In the genomic region with DNA sequence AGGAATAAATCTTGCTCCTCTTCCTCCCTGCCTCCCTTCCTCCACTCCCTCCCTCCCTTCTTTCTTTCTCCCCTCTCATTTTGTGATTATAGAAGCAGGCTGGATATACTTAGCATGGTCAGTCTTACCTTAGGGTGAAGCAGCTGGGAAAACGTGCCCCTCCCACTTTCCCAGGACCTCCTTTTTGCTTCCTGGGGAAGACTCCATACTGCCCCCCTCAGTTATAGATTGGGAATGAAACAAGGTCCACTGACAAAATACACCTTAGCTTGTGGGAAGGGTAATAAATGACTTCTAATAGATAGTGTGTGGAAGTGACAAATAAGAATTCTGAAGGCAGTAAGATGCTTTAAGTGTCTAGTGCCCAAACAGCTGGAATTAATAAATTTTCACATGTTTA, we compare ENCODE assay signal across 14 mouse cellular contexts. TPM values are rescaled to one million over a fixed set of nuclear protein-coding genes. Genes with fewer than 3 reads are reported as not detected.
A peak's percentile ranks its signal among the peaks of the same experiment; 100 is the strongest.
DNase-seq lines count a peak whose midpoint lies in the region; ATAC-seq and TF ChIP-seq lines count a peak whose summit lies in the region.
"Had no signal": no experiment of that assay in that cellular context is flagged by ENCODE, and none has a peak within 500 bp of the region (broad histone marks: within the 10 kb centered on the region; RNA-seq: fewer than 3 reads in every experiment).

No protein-coding gene starts in this region.

- 0 out of 2 replicates have a peak, but pooled peaks have one; percentile 34 for ATAC-seq in hindbrain, postnatal 0 days
- ATAC-seq in hindbrain, embryonic 16.5 days, result no peak
- ATAC-seq in neural tube, embryonic 11.5 days (ENCODE audit: insufficient read depth, low FRiP score, low TSS enrichment), result no peak
- no peak for ATAC-seq in neural tube, embryonic 15.5 days (ENCODE audit: low FRiP score)
- no peak for ATAC-seq in stomach, postnatal 0 days (ENCODE audit: low FRiP score, low TSS enrichment)

- H3K9ac ChIP-seq in hindbrain, postnatal 0 days (replicated peaks; ENCODE audit: low read length), result no peak overlapping the region
- no peak overlapping the region for H3K9ac ChIP-seq in hindbrain, embryonic 16.5 days (ENCODE audit: low read depth, low read length)
- no peak overlapping the region for H3K9ac ChIP-seq in neural tube, embryonic 11.5 days (ENCODE audit: low read length)
- H3K9ac ChIP-seq in neural tube, embryonic 15.5 days (replicated peaks), result no peak overlapping the region
- no peak overlapping the region for H3K9ac ChIP-seq in stomach, postnatal 0 days (ENCODE audit: low read length)
- H3K9ac ChIP-seq: hindbrain, embryonic 13.5 days; neural tube, embryonic 13.5 days had no signal

- H3K36me3 ChIP-seq in hindbrain, postnatal 0 days (ENCODE audit: insufficient read depth, low read length), result no peaks in the 10 kb centered on the region
- no peaks in the 10 kb centered on the region for H3K36me3 ChIP-seq in hindbrain, embryonic 16.5 days (ENCODE audit: control insufficient read depth, insufficient read depth, low read length)
- H3K36me3 ChIP-seq in neural tube, embryonic 11.5 days (ENCODE audit: control insufficient read depth, insufficient read depth, low read length), result no peaks in the 10 kb centered on the region
- no peaks in the 10 kb centered on the region for H3K36me3 ChIP-seq in neural tube, embryonic 15.5 days
- H3K36me3 ChIP-seq in stomach, postnatal 0 days (ENCODE audit: control insufficient read depth, insufficient read depth, low read length), result no peaks in the 10 kb centered on the region
- H3K36me3 ChIP-seq: hindbrain, embryonic 13.5 days; neural tube, embryonic 13.5 days had no signal

- WGBS in hindbrain, postnatal 0 days, result 6% methylated on average over 1 of the region's 1 CpGs
- WGBS in hindbrain, embryonic 16.5 days, result 22% methylated on average over 1 of the region's 1 CpGs
- WGBS in neural tube, embryonic 11.5 days, result 24% methylated on average over 1 of the region's 1 CpGs
- 19% methylated on average over 1 of the region's 1 CpGs for WGBS in neural tube, embryonic 15.5 days
- WGBS in stomach, postnatal 0 days, result 18% methylated on average over 1 of the region's 1 CpGs

- no peaks in the 10 kb centered on the region for H3K27me3 ChIP-seq in hindbrain, postnatal 0 days (ENCODE audit: insufficient read depth, low read length)
- H3K27me3 ChIP-seq in hindbrain, embryonic 16.5 days (replicated peaks; ENCODE audit: control insufficient read depth, insufficient read depth, low read length), result no peaks in the 10 kb centered on the region
- no peaks in the 10 kb centered on the region for H3K27me3 ChIP-seq in neural tube, embryonic 11.5 days (ENCODE audit: control insufficient read depth, insufficient read depth, low read length)
- H3K27me3 ChIP-seq in neural tube, embryonic 15.5 days (replicated peaks), result no peaks in the 10 kb centered on the region
- H3K27me3 ChIP-seq in stomach, postnatal 0 days (ENCODE audit: control insufficient read depth, insufficient read depth, low read length), result no peaks in the 10 kb centered on the region
- H3K27me3 ChIP-seq: hindbrain, embryonic 13.5 days; neural tube, embryonic 13.5 days had no signal

- no peak for TF ChIP-seq EP300 in stomach, postnatal 0 days (optimal IDR thresholded peaks at IDR 0.05)

- TF ChIP-seq CTCF in hindbrain, postnatal 0 days (IDR thresholded peaks at IDR 0.05; ENCODE audit: low read depth), result peak; percentile 31; the same call in 1 of the 2 replicates
- TF ChIP-seq CTCF in stomach, postnatal 0 days (IDR thresholded peaks at IDR 0.05; ENCODE audit: low read depth), result peak; percentile 62

- DNase-seq in hindbrain, postnatal 0 days (ENCODE audit: low spot score), result no peak
- DNase-seq in neural tube, embryonic 11.5 days (ENCODE audit: low spot score), result peak; percentile 20
- DNase-seq in embryo, embryonic 11 days, result peak; percentile 40
- peak; percentile 23 for DNase-seq in stomach, postnatal 0 days (ENCODE audit: low spot score)
- DNase-seq in natural killer cell, adult 2 months (ENCODE audit: low spot score in 2 of 2), result no peak
- DNase-seq in frontal cortex, postnatal 10 days (ENCODE audit: low spot score in 2 of 2), result no peak
- DNase-seq: cerebellum, adult 18-20 months; gastrocnemius, postnatal 25 days; layer of hippocampus, postnatal 36 days had no signal

- H3K4me3 ChIP-seq in hindbrain, postnatal 0 days (ENCODE audit: low read length), result no peak overlapping the region
- no peak overlapping the region for H3K4me3 ChIP-seq in hindbrain, embryonic 16.5 days (ENCODE audit: low read length)
- H3K4me3 ChIP-seq in neural tube, embryonic 11.5 days (ENCODE audit: low read depth, low read length), result no peak overlapping the region
- no peak overlapping the region for H3K4me3 ChIP-seq in neural tube, embryonic 15.5 days (replicated peaks)
- no peak overlapping the region for H3K4me3 ChIP-seq in stomach, postnatal 0 days (ENCODE audit: low read depth, low read length)
- H3K4me3 ChIP-seq: erythroblast, embryonic 14.5 days; hindbrain, embryonic 13.5 days; neural tube, embryonic 13.5 days had no signal

- H3K4me2 ChIP-seq in hindbrain, postnatal 0 days (ENCODE audit: low read depth, low read length), result no peak overlapping the region
- H3K4me2 ChIP-seq in hindbrain, embryonic 16.5 days (ENCODE audit: low read length), result no peak overlapping the region
- H3K4me2 ChIP-seq in neural tube, embryonic 11.5 days (ENCODE audit: low read depth), result no peak overlapping the region
- H3K4me2 ChIP-seq in neural tube, embryonic 15.5 days, result no peak overlapping the region
- H3K4me2 ChIP-seq in stomach, postnatal 0 days (replicated peaks; ENCODE audit: low read depth), result no peak overlapping the region
- H3K4me2 ChIP-seq: hindbrain, embryonic 13.5 days; neural tube, embryonic 13.5 days had no signal

- H3K4me1 ChIP-seq in hindbrain, postnatal 0 days (ENCODE audit: insufficient read depth, low read length), result no peaks in the 10 kb centered on the region
- no peaks in the 10 kb centered on the region for H3K4me1 ChIP-seq in hindbrain, embryonic 16.5 days (ENCODE audit: control insufficient read depth, insufficient read depth, low read depth, low read length)
- H3K4me1 ChIP-seq in neural tube, embryonic 11.5 days (ENCODE audit: control insufficient read depth, insufficient read depth, low read length), result no peaks in the 10 kb centered on the region
- H3K4me1 ChIP-seq in neural tube, embryonic 15.5 days, result no peaks in the 10 kb centered on the region
- no peaks in the 10 kb centered on the region for H3K4me1 ChIP-seq in stomach, postnatal 0 days (replicated peaks; ENCODE audit: control insufficient read depth, insufficient read depth)
- H3K4me1 ChIP-seq: hindbrain, embryonic 13.5 days; neural tube, embryonic 13.5 days had no signal

- no peaks in the 10 kb centered on the region for H3K9me3 ChIP-seq in hindbrain, postnatal 0 days (ENCODE audit: low read length)
- no peaks in the 10 kb centered on the region for H3K9me3 ChIP-seq in hindbrain, embryonic 16.5 days (ENCODE audit: control insufficient read depth, low read length)
- H3K9me3 ChIP-seq in neural tube, embryonic 11.5 days (ENCODE audit: control insufficient read depth, low read length), result no peaks in the 10 kb centered on the region
- H3K9me3 ChIP-seq in neural tube, embryonic 15.5 days (replicated peaks), result no peaks in the 10 kb centered on the region
- no peaks in the 10 kb centered on the region for H3K9me3 ChIP-seq in stomach, postnatal 0 days (ENCODE audit: control insufficient read depth, low read length)
- H3K9me3 ChIP-seq: hindbrain, embryonic 13.5 days; neural tube, embryonic 13.5 days had no signal

- no peak overlapping the region for H3K27ac ChIP-seq in hindbrain, postnatal 0 days
- H3K27ac ChIP-seq in hindbrain, embryonic 16.5 days (ENCODE audit: low read depth, low read length), result no peak overlapping the region
- H3K27ac ChIP-seq in neural tube, embryonic 11.5 days (ENCODE audit: low read depth, low read length), result no peak overlapping the region
- no peak overlapping the region for H3K27ac ChIP-seq in neural tube, embryonic 15.5 days (replicated peaks)
- H3K27ac ChIP-seq in stomach, postnatal 0 days (replicated peaks), result no peak overlapping the region
- H3K27ac ChIP-seq: hindbrain, embryonic 13.5 days; neural tube, embryonic 13.5 days had no signal

RNA-seq across cellular contexts. Expression of a gene that starts 7.7 kb away (rescaled TPM):
- total RNA-seq in hindbrain, postnatal 0 days (2014; rRNA removed), result 0.18 and 0.37 TPM in 2 replicates
- polyA plus RNA-seq in hindbrain, postnatal 0 days (2015; fragmentation: Nextera tagmentation; extraction: Ambion mirVana), result 0.63 and 1.5 TPM in 2 replicates
- polyA plus RNA-seq in hindbrain, embryonic 16.5 days (2015; fragmentation: Nextera tagmentation; extraction: Ambion mirVana), result 0.83 and 1.1 TPM in 2 replicates
- 0.50 and 1.1 TPM in 2 replicates for polyA plus RNA-seq in neural tube, embryonic 11.5 days (2014; fragmentation: Nextera tagmentation; extraction: Ambion mirVana)
- 0.45 and 0.65 TPM in 2 replicates for polyA plus RNA-seq in neural tube, embryonic 15.5 days (2015; fragmentation: Nextera tagmentation; extraction: Ambion mirVana)
- 0.07 and 0.21 TPM in 2 replicates for polyA plus RNA-seq in stomach, postnatal 0 days (2015; fragmentation: Nextera tagmentation; extraction: Ambion mirVana)
- total RNA-seq: gastrocnemius, postnatal 25 days; layer of hippocampus, postnatal 36 days had no signal
- polyA plus RNA-seq: erythroblast, embryonic 14.5 days had no signal

RNA-seq across cellular contexts. Expression of a gene that starts 8.2 kb away (rescaled TPM):
- 80.1 and 82.9 TPM in 2 replicates for total RNA-seq in hindbrain, postnatal 0 days (2014; rRNA removed)
- 104 and 105 TPM in 2 replicates for polyA plus RNA-seq in hindbrain, postnatal 0 days (2015; fragmentation: Nextera tagmentation; extraction: Ambion mirVana)
- polyA plus RNA-seq in hindbrain, embryonic 16.5 days (2015; fragmentation: Nextera tagmentation; extraction: Ambion mirVana), result 104 and 114 TPM in 2 replicates
- polyA plus RNA-seq in neural tube, embryonic 11.5 days (2014; fragmentation: Nextera tagmentation; extraction: Ambion mirVana), result 88.6 and 91.3 TPM in 2 replicates
- 87.7 and 98.9 TPM in 2 replicates for polyA plus RNA-seq in neural tube, embryonic 15.5 days (2015; fragmentation: Nextera tagmentation; extraction: Ambion mirVana)
- 26.7 and 29.7 TPM in 2 replicates for polyA plus RNA-seq in stomach, postnatal 0 days (2015; fragmentation: Nextera tagmentation; extraction: Ambion mirVana)

RNA-seq across cellular contexts. Expression of a gene that starts 16.9 kb away (rescaled TPM):
- total RNA-seq in hindbrain, postnatal 0 days (2014; rRNA removed), result 2.7 and 5.9 TPM in 2 replicates
- 15.5 and 16.8 TPM in 2 replicates for polyA plus RNA-seq in hindbrain, postnatal 0 days (2015; fragmentation: Nextera tagmentation; extraction: Ambion mirVana)
- 12.7 and 16.3 TPM in 2 replicates for polyA plus RNA-seq in hindbrain, embryonic 16.5 days (2015; fragmentation: Nextera tagmentation; extraction: Ambion mirVana)
- 19.9 and 23.0 TPM in 2 replicates for polyA plus RNA-seq in neural tube, embryonic 11.5 days (2014; fragmentation: Nextera tagmentation; extraction: Ambion mirVana)
- polyA plus RNA-seq in neural tube, embryonic 15.5 days (2015; fragmentation: Nextera tagmentation; extraction: Ambion mirVana), result 20.8 and 24.1 TPM in 2 replicates
- 56.8 and 67.1 TPM in 2 replicates for polyA plus RNA-seq in stomach, postnatal 0 days (2015; fragmentation: Nextera tagmentation; extraction: Ambion mirVana)

RNA-seq across cellular contexts. Expression of a gene that starts 19.1 kb away (rescaled TPM):
- total RNA-seq in hindbrain, postnatal 0 days (2014; rRNA removed), result 14.5 and 23.3 TPM in 2 replicates
- polyA plus RNA-seq in hindbrain, postnatal 0 days (2015; fragmentation: Nextera tagmentation; extraction: Ambion mirVana), result 8.7 and 9.7 TPM in 2 replicates
- 3.6 and 3.8 TPM in 2 replicates for polyA plus RNA-seq in hindbrain, embryonic 16.5 days (2015; fragmentation: Nextera tagmentation; extraction: Ambion mirVana)
- 13.9 and 14.1 TPM in 2 replicates for polyA plus RNA-seq in neural tube, embryonic 11.5 days (2014; fragmentation: Nextera tagmentation; extraction: Ambion mirVana)
- 11.0 and 12.5 TPM in 2 replicates for polyA plus RNA-seq in neural tube, embryonic 15.5 days (2015; fragmentation: Nextera tagmentation; extraction: Ambion mirVana)
- polyA plus RNA-seq in stomach, postnatal 0 days (2015; fragmentation: Nextera tagmentation; extraction: Ambion mirVana), result 7.5 and 7.7 TPM in 2 replicates

Comparison
In these comparisons a context has a peak if more than half of its experiments do, and no peak if none do; other contexts are left out.
1. DNase-seq: peak in neural tube, embryonic 11.5 days (single experiment), embryo, embryonic 11 days (single experiment) and stomach, postnatal 0 days (single experiment); none in hindbrain, postnatal 0 days (single experiment), natural killer cell, adult 2 months (0 of 2) and frontal cortex, postnatal 10 days (0 of 2).